Mouse (Mus musculus) midbrain, embryonic 16.5 days (tissue): ENCODE measurements around the gene Lekr1. TPM values are rescaled to one million over a fixed set of nuclear protein-coding genes. Genes with fewer than 3 reads are reported as not detected.

Experiments used
- ATAC-seq: fragments of 200-750 bp; cut with Nextera tagmentation; 2 replicates; pipeline ENCODE4 v1.8.0; 2017; ENCODE audit warnings: moderate TSS enrichment
- H3K27ac ChIP-seq: fragments of 300-500 bp; sonication (generic); 2 replicates; pipeline ENCODE4 v1.5.1; 2014; ENCODE audit warnings: mild to moderate bottlenecking, low read length, mixed read lengths
- H3K27me3 ChIP-seq: fragments of 300-500 bp; sonication (generic); 2 replicates; pipeline ENCODE4 v1.6.1; 2014; ENCODE audit warnings: low read depth, low read length, mixed read lengths; ENCODE audit not compliant: control insufficient read depth, insufficient read depth
- H3K36me3 ChIP-seq: fragments of 300-500 bp; sonication (generic); 2 replicates; pipeline ENCODE4 v1.6.1; 2014; ENCODE audit warnings: mild to moderate bottlenecking, low read length, moderate library complexity, mixed read lengths; ENCODE audit not compliant: control insufficient read depth, insufficient read depth
- H3K4me1 ChIP-seq: fragments of 300-500 bp; sonication (generic); 2 replicates; pipeline ENCODE4 v1.6.1; 2014; ENCODE audit warnings: mild to moderate bottlenecking, low read length, mixed read lengths; ENCODE audit not compliant: control insufficient read depth, insufficient read depth
- H3K4me2 ChIP-seq: fragments of 300-500 bp; sonication (generic); 2 replicates; pipeline ENCODE4 v1.6.1; 2014; ENCODE audit warnings: mild to moderate bottlenecking, low read length, mixed read lengths
- H3K4me3 ChIP-seq: fragments of 300-500 bp; sonication (generic); 2 replicates; pipeline ENCODE4 v1.5.1; 2014; ENCODE audit warnings: low read depth, mild to moderate bottlenecking, low read length, moderate library complexity, mixed read lengths
- H3K9ac ChIP-seq: fragments of 300-500 bp; sonication (generic); 2 replicates; pipeline ENCODE4 v1.6.1; 2014; ENCODE audit warnings: low read depth, low read length, mixed read lengths
- H3K9me3 ChIP-seq: fragments of 300-500 bp; sonication (generic); replicated peaks from 2 replicates; pipeline ENCODE4 v1.6.1; 2014; ENCODE audit warnings: mild to moderate bottlenecking, low read length, mixed read lengths; ENCODE audit not compliant: control insufficient read depth, poor library complexity, severe bottlenecking
- WGBS: fragments of 180-500 bp; shearing (Covaris S2); extraction: QIAGEN DNeasy Blood & Tissue Kit; methylation state at CpG from one replicate; pipeline ENCODE4 v1.1.7; 2014; 5-methylcytosine and 5-hydroxymethylcytosine counted together
- polyA plus RNA-seq: library from polyadenylated mRNA; unstranded; fragments of >200 nt; fragmentation: Nextera tagmentation; extraction: Ambion mirVana; gene quantifications from 2 replicates; pipeline ENCODE4 v1.2.1, GENCODE M21; 2015

Gene Lekr1
- polyA plus RNA-seq, 1 experiment from 2014 or later = 6.2 TPM

DNA sequence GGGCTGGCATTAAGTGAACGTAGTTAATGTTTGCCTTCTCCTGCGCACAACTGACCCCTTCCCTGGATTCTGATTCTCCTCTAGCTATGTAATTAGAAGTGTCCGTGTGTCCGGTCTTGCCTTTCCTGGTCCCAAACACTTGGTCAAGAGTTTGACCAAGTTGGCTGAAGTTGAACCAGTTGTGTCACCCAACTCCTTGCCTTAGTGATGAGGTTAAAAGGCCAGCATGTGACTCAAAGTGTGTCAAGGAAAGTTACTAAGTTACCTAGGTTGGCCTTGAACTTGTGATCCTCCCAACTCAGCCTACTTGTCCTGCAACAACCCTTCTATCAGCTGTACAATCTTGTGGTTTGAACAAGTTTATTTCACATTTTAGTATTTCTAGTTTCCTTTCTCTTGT lies 5.7 kb upstream of the Lekr1 start:
- no peak overlapping the region for H3K4me3 ChIP-seq
- H3K36me3 ChIP-seq = no peaks in the 10 kb centered on the region
- H3K27ac ChIP-seq = no peak overlapping the region
- H3K27me3 ChIP-seq = peaks cover 8% of the 10 kb centered on the region
- no peaks in the 10 kb centered on the region for H3K9me3 ChIP-seq
- no peak for ATAC-seq
- H3K9ac ChIP-seq = no peak overlapping the region
- peaks cover 21% of the 10 kb centered on the region for H3K4me1 ChIP-seq
- no peak overlapping the region for H3K4me2 ChIP-seq
- 94% methylated on average over 4 of the region's 4 CpGs for WGBS

DNA sequence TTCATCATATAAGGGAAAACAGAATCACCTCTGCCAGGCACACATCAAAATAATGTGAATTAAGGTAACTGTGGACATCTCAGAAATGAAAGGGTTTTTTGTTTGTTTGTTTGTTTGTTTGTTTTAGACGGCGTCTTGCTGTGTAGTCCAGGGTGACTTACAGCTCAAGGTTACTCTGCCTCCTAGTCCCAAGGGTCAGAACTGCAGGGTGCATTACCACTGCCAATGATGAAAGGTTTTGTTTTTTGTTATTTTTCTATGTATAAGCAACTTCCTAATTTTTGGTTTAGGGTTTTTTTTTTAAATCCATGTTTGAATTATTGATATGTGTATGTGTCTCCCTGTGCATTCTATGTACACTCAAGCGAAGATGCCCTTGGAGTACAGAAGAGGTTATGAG lies 4.3 kb upstream of the Lekr1 start:
- Histone ChIP-seq H3K27ac (no peak overlapping the region), H3K4me2 (no peak overlapping the region), H3K9me3 (no peaks in the 10 kb centered on the region), H3K27me3 (peaks cover 8% of the 10 kb centered on the region), H3K9ac (no peak overlapping the region), H3K4me1 (peaks cover 21% of the 10 kb centered on the region), H3K36me3 (no peaks in the 10 kb centered on the region), H3K4me3 (no peak overlapping the region)
- ATAC-seq = no peak
- 87% methylated on average over 3 of the region's 3 CpGs for WGBS

DNA sequence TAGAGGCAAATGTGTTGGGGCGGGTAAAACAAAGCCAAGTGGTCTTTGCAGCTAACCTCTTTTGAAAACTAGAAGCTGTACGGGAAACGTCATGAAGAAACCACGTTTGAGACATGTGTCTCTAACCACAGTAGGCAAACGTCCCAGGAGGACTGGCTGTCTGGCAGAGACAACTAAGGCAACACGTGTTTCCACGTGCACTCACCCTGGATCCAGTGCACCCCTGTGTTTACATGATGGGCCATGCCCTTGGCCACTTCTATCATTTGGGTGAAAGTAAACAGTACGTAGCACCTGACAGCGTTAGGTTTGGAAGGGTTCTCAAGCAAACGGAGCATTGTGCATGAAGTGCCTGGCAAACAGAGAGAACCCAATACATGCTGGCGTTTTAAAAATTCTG lies 2.9 kb upstream of the Lekr1 start:
- Histone ChIP-seq H3K27ac (no peak overlapping the region), H3K4me2 (no peak overlapping the region), H3K27me3 (peaks cover 8% of the 10 kb centered on the region), H3K36me3 (no peaks in the 10 kb centered on the region), H3K4me3 (no peak overlapping the region), H3K9ac (no peak overlapping the region), H3K4me1 (peaks cover 9% of the 10 kb centered on the region), H3K9me3 (no peaks in the 10 kb centered on the region)
- 80% methylated on average over 11 of the region's 11 CpGs for WGBS
- no peak for ATAC-seq

DNA sequence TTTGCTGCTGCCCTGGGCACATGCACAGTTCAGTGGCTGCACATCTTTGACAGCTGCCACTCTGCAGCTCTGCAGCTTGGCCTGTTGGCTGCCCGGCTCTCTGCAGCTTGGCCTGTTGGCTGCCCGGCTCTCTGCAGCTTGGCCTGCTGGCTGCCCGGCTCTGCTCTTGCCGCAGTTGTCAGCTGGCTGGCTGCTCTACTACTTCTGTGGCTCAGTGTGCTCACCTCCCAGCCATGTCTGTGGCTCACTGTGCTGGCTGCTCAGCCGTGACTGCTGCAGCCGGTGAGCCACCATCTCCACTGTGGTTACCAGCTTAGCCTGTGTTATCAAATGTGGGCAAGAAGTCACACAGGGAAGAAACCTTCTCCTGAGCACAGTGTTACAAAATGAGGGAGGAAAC lies 4.2 kb downstream of the Lekr1 start:
- Histone ChIP-seq H3K27me3 (no peaks in the 10 kb centered on the region; the same call in 1 of the 2 replicates), H3K36me3 (no peaks in the 10 kb centered on the region), H3K27ac (no peak overlapping the region), H3K4me2 (no peak overlapping the region), H3K4me1 (0 out of 2 replicates have a peak, but pooled peaks cover 3% of the 10 kb centered on the region), H3K9me3 (no peaks in the 10 kb centered on the region), H3K4me3 (no peak overlapping the region), H3K9ac (no peak overlapping the region)
- WGBS = 53% methylated on average over 6 of the region's 6 CpGs
- ATAC-seq = no peak

DNA sequence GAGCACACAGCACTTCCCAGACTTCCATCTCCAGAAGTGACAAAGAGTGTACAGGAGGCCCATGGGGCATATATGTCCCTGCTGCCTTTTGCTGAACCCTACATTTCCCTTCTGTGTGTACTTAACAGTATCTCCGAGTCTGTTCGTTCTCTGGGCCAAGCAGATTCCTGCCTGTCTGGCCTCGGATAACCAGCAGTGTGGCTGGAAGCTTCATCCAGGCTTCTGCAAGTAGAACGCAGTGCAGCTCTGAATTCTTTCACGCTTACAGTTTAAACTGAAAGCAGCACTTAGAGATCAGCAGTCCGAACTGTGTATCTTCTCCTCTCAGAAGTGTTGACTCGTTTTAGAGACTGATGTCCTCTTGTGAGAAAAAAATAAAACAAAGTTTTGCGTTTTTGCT lies 7.7 kb downstream of the Lekr1 start:
- H3K4me1 ChIP-seq = no peaks in the 10 kb centered on the region
- no peak overlapping the region for H3K27ac ChIP-seq
- H3K4me2 ChIP-seq = no peak overlapping the region
- H3K9me3 ChIP-seq = no peaks in the 10 kb centered on the region
- H3K36me3 ChIP-seq = no peaks in the 10 kb centered on the region
- no peak for ATAC-seq
- H3K27me3 ChIP-seq = no peaks in the 10 kb centered on the region
- H3K4me3 ChIP-seq = no peak overlapping the region
- WGBS = 56% methylated on average over 8 of the region's 8 CpGs
- H3K9ac ChIP-seq = no peak overlapping the region

DNA sequence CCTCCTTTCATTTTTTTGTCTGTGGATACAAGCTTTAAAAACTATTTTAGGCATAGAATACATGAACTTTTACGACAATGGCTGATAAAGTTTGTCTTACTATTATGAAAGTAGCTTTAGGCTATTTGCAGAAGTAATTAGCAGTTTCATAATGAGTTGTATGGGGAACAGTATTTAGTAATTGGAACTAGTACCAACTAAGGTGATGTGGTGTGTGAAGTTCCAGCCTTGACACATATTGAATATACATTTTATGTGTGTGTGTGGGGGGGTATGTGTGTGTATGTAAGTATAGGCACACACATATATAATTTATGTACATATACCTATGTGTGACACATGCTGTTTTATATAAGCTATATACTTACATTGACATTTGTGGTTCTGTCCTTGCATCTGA lies 14.6 kb downstream of the Lekr1 start:
- Histone ChIP-seq H3K4me1 (no peaks in the 10 kb centered on the region), H3K36me3 (no peaks in the 10 kb centered on the region), H3K9me3 (no peaks in the 10 kb centered on the region), H3K27ac (no peak overlapping the region), H3K27me3 (no peaks in the 10 kb centered on the region), H3K4me2 (no peak overlapping the region), H3K9ac (no peak overlapping the region), H3K4me3 (no peak overlapping the region)
- WGBS = 87% methylated on average over 1 of the region's 1 CpGs
- no peak for ATAC-seq

DNA sequence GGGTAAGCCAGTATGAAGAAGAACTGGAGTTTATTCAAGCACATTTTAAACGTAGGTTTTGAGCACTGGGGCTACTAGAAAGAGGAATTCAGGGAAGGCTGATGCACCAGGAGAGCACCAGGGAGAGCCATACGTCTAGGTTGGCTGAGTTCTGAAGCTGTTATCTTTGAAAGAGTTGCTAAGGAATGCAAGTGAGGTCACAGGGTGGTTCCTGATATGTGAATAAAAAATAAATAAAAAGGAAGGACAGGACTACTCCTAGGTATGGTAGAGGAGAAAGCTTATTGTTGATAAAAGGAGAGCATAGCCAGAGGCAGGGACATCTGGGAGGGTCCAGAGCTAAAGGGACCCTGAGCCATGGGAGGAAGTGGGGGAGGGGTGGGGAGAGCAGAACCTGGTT lies 23.7 kb downstream of the Lekr1 start:
- no peaks in the 10 kb centered on the region for H3K4me1 ChIP-seq
- ATAC-seq = no peak

DNA sequence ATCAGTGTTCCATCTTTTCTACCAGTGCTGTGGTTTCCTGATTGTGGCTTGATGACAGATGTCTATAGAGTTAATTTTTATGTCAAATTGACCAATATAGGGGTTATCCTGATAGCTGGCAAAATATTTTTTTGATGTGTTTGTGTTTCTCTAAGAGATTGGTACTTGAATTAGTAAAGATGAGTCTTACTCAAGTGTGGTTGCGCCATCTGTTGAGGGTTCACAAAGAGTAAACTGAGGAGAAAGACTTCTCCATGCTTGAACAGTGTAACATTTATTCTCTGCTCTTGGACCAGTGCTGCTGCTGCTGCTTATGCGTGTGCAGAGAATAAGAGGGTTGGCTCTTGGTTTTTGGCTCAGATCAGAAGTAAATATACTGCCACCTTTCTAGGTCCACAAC lies 24.8 kb downstream of the Lekr1 start:
- Histone ChIP-seq H3K4me3 (no peak overlapping the region), H3K9me3 (no peaks in the 10 kb centered on the region), H3K27ac (no peak overlapping the region), H3K36me3 (no peaks in the 10 kb centered on the region), H3K4me1 (no peaks in the 10 kb centered on the region), H3K27me3 (no peaks in the 10 kb centered on the region), H3K4me2 (no peak overlapping the region), H3K9ac (no peak overlapping the region)
- WGBS = 92% methylated on average over 2 of the region's 2 CpGs
- ATAC-seq = no peak

More for the DNA sequence above, 23.7 kb downstream of the Lekr1 start:
- Histone ChIP-seq H3K9ac (no peak overlapping the region), H3K36me3 (no peaks in the 10 kb centered on the region), H3K9me3 (no peaks in the 10 kb centered on the region), H3K27me3 (no peaks in the 10 kb centered on the region), H3K27ac (no peak overlapping the region), H3K4me3 (no peak overlapping the region), H3K4me2 (no peak overlapping the region)
- WGBS = 47% methylated on average over 2 of the region's 2 CpGs

DNA sequence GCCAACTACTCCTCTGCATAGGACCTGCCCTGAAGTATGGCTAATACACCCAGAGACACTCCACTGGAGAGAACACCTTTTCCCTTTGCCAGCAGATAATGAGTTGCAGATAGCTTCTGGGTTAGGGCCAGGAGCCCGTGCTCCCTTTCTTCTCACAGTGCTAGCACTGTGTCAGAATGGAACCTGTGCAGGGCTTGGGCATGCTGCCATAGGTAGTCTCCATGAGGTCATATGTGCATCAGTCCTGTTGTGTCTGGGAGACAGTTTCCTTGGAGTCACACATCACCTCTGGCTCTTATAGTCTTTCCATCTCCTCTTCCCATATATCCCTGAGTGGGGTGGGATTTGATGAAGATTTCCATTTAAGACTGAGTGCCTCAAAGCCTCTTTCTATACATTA lies 33.7 kb downstream of the Lekr1 start:
- no peaks in the 10 kb centered on the region for H3K4me1 ChIP-seq
- no peak overlapping the region for H3K4me2 ChIP-seq
- no peak overlapping the region for H3K9ac ChIP-seq
- H3K27me3 ChIP-seq = no peaks in the 10 kb centered on the region
- H3K9me3 ChIP-seq = no peaks in the 10 kb centered on the region
- H3K36me3 ChIP-seq = no peaks in the 10 kb centered on the region
- H3K4me3 ChIP-seq = no peak overlapping the region
- H3K27ac ChIP-seq = no peak overlapping the region
- WGBS = 83% methylated on average over 1 of the region's 1 CpGs
- no peak for ATAC-seq

DNA sequence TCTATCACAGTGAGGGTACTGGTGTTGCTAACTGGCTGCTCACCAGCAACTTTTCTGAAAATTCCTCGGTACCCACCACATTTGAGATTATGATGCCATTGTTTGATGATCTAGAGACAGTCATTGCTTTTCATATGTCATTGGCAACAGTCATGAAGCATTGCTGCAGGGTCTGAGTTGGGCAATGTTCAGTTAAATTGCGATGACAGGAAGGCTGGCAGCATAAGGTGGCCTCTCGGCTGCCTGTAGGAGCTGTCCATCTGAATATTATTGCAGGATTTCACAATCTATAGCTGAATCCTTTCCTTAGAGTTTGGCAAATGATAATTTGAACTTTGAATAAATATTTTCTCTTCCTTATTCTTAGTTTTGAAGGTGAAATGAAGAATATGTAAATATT lies 48.3 kb downstream of the Lekr1 start:
- 87% methylated on average over 3 of the region's 3 CpGs for WGBS
- no peak for ATAC-seq
- H3K27me3 ChIP-seq = no peaks in the 10 kb centered on the region
- H3K4me1 ChIP-seq = no peaks in the 10 kb centered on the region
- no peak overlapping the region for H3K9ac ChIP-seq
- no peaks in the 10 kb centered on the region for H3K9me3 ChIP-seq
- no peak overlapping the region for H3K27ac ChIP-seq
- H3K4me2 ChIP-seq = no peak overlapping the region
- H3K4me3 ChIP-seq = no peak overlapping the region
- H3K36me3 ChIP-seq = no peaks in the 10 kb centered on the region
